Mouse (Mus musculus) T-helper 2 cell (primary cell): ENCODE results near the gene Glp2r.

Experiments used
- in situ Hi-C: fragments of 300-600 bp; cut with MboI, MseI; formaldehyde crosslinking; loops from one replicate; pipeline ENCODE4 v1.15.1; 2025; ENCODE audit warnings: high pct_unique_total_duplicates

Glp2r gene

GRCm38 (mm10) chr11:67771053-67771452, at the start of gene Glp2r:
Gene Glp2r (minus strand): TSS chr11:67771153.
- in situ Hi-C loops = no loop called here

- in situ Hi-C loops = no loop called here
Observed at GRCm38 (mm10) chr11:67820221-67820620, 49.3 kb upstream of the Glp2r start.

- in situ Hi-C loops = no loop called here
Observed at GRCm38 (mm10) chr11:67819604-67820003, 48.7 kb upstream of the Glp2r start.

- in situ Hi-C loops = no loop called here
Observed at GRCm38 (mm10) chr11:67811535-67811934, 40.6 kb upstream of the Glp2r start.

- in situ Hi-C loops = no loop called here
Observed at GRCm38 (mm10) chr11:67808051-67808450, 37.1 kb upstream of the Glp2r start.

GRCm38 (mm10) chr11:67806832-67807597, 36.1 kb upstream of the Glp2r start:
- in situ Hi-C loops = no loop called here

GRCm38 (mm10) chr11:67805538-67805937, 34.6 kb upstream of the Glp2r start:
- in situ Hi-C loops = no loop called here

- in situ Hi-C loops = no loop called here
Observed at GRCm38 (mm10) chr11:67801169-67801568, 30.2 kb upstream of the Glp2r start.

GRCm38 (mm10) chr11:67800130-67800723, 29.3 kb upstream of the Glp2r start:
- in situ Hi-C loops = no loop called here

GRCm38 (mm10) chr11:67797931-67798330, 27.0 kb upstream of the Glp2r start, which contains the start of gene Dhrs7c:
Gene Dhrs7c (plus strand): TSS chr11:67798187.
- in situ Hi-C loops = no loop called here

GRCm38 (mm10) chr11:67790182-67790581, 19.2 kb upstream of the Glp2r start:
- in situ Hi-C loops = no loop called here

- in situ Hi-C loops = no loop called here
Observed at GRCm38 (mm10) chr11:67774379-67774778, 3.4 kb upstream of the Glp2r start, which contains the start of gene Gsg1l2. Gene Gsg1l2 (plus strand): TSS chr11:67774608.

GRCm38 (mm10) chr11:67772577-67772976, 1.6 kb upstream of the Glp2r start:
- in situ Hi-C loops = no loop called here

GRCm38 (mm10) chr11:67771691-67772090, 738 bp upstream of the Glp2r start:
- in situ Hi-C loops = no loop called here

GRCm38 (mm10) chr11:67757373-67758167, 13.4 kb downstream of the Glp2r start:
- in situ Hi-C loops = no loop called here

- in situ Hi-C loops = no loop called here
Observed at GRCm38 (mm10) chr11:67756287-67756686, 14.7 kb downstream of the Glp2r start.

- in situ Hi-C loops = no loop called here
Observed at GRCm38 (mm10) chr11:67741569-67741968, 29.4 kb downstream of the Glp2r start.

- in situ Hi-C loops = no loop called here
Observed at GRCm38 (mm10) chr11:67738846-67739490, 32.0 kb downstream of the Glp2r start.

- in situ Hi-C loops = no loop called here
Observed at GRCm38 (mm10) chr11:67738345-67738744, 32.6 kb downstream of the Glp2r start.

- in situ Hi-C loops = no loop called here
Observed at GRCm38 (mm10) chr11:67734597-67734996, 36.4 kb downstream of the Glp2r start.

GRCm38 (mm10) chr11:67733726-67734125, 37.2 kb downstream of the Glp2r start:
- in situ Hi-C loops = no loop called here

GRCm38 (mm10) chr11:67731056-67731455, 39.9 kb downstream of the Glp2r start:
- in situ Hi-C loops = no loop called here
